9 mouse cellular contexts compared by ENCODE assay signal in the genomic region with DNA sequence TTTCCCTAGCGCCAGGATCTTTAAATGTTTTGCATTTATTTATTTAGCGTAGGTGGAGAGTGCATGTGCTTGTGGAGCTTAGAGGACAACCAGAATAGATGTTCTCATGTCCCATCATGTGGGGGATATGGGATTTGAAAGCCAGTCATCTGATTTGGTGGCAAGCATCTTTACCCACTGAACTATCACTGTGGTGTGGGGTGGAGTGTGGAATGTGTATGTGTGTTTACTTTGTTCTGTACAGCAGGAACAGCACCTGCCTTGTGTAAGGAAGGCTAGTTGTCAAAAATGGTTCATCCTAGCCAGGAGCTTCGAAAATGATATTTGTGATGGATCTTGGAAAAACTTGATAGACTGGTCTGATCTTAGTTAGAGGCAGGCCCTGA. TPM values are rescaled to one million over a fixed set of nuclear protein-coding genes. Genes with fewer than 3 reads are reported as not detected.
A peak's percentile ranks its signal among the peaks of the same experiment; 100 is the strongest.
DNase-seq lines count a peak whose midpoint lies in the region; ATAC-seq lines count a peak whose summit lies in the region.
"Had no signal": no experiment of that assay in that cellular context is flagged by ENCODE, and none has a peak within 500 bp of the region (broad histone marks: within the 10 kb centered on the region; RNA-seq: fewer than 3 reads in every experiment).

No protein-coding gene starts in this region.

- 0 out of 2 replicates have a peak, but pooled peaks cover 5% of the 10 kb centered on the region for H3K36me3 ChIP-seq in heart, embryonic 15.5 days
- peaks cover 5% of the 10 kb centered on the region; the same call in 1 of the 2 replicates for H3K36me3 ChIP-seq in hindbrain, embryonic 10.5 days
- peaks cover 15% of the 10 kb centered on the region for H3K36me3 ChIP-seq in megakaryocyte, embryonic 14.5 days (replicated peaks; ENCODE audit: low read length)

- H3K4me3 ChIP-seq in heart, embryonic 15.5 days, result peak overlapping the region; percentile 73
- peak overlapping the region; percentile 77 for H3K4me3 ChIP-seq in hindbrain, embryonic 10.5 days
- H3K4me3 ChIP-seq in megakaryocyte, embryonic 14.5 days (replicated peaks), result peak overlapping the region; percentile 94

- peak overlapping the region; percentile 69 for H3K4me2 ChIP-seq in heart, embryonic 15.5 days

- peak overlapping the region; percentile 37 for H3K9ac ChIP-seq in heart, embryonic 15.5 days

- peaks cover 14% of the 10 kb centered on the region for H3K4me1 ChIP-seq in heart, embryonic 15.5 days (replicated peaks)
- H3K4me1 ChIP-seq in hindbrain, embryonic 10.5 days (replicated peaks), result peaks cover 15% of the 10 kb centered on the region
- peaks cover 52% of the 10 kb centered on the region for H3K4me1 ChIP-seq in megakaryocyte, embryonic 14.5 days

- intact Hi-C loops in heart, postnatal 36 days (cut with DNase I), result loop anchor here (5.0 kb wide), 1 partner anchor 121 kb away; a partner anchor contains a TSS

- H3K27me3 ChIP-seq in heart, embryonic 15.5 days, result 0 out of 2 replicates have a peak, but pooled peaks cover 2% of the 10 kb centered on the region
- H3K27me3 ChIP-seq in hindbrain, embryonic 10.5 days (ENCODE audit: insufficient read depth, poor library complexity, severe bottlenecking), result no peaks in the 10 kb centered on the region
- H3K27me3 ChIP-seq in megakaryocyte, embryonic 14.5 days (replicated peaks), result peaks cover 6% of the 10 kb centered on the region

- H3K27ac ChIP-seq in heart, embryonic 15.5 days, result peak overlapping the region; percentile 96
- peak overlapping the region; percentile 95 for H3K27ac ChIP-seq in hindbrain, embryonic 10.5 days

- no peak for ATAC-seq in heart, embryonic 15.5 days (replicated peaks; ENCODE audit: insufficient number of reproducible peaks, insufficient read depth, low FRiP score, low read depth)

- DNase-seq in heart, postnatal 36 days, result no peak
- DNase-seq in Muller cell, postnatal 12 days (ENCODE audit: inconsistent ontology term), result peak; percentile 28
- no peak for DNase-seq in hindbrain, embryonic 10.5 days (ENCODE audit: low spot score)
- no peak for DNase-seq in B cell, adult 2 months
- DNase-seq in ovary, adult 18-20 months (ENCODE audit: low spot score), result no peak
- DNase-seq in adrenal gland, adult 8-10 months, result no peak

- WGBS in heart, embryonic 15.5 days, result 22% methylated on average over 3 of the region's 3 CpGs
- WGBS in hindbrain, embryonic 10.5 days, result 9% methylated on average over 3 of the region's 3 CpGs

- H3K9me3 ChIP-seq in heart, embryonic 15.5 days (replicated peaks), result no peaks in the 10 kb centered on the region
- H3K9me3 ChIP-seq in hindbrain, embryonic 10.5 days, result no peaks in the 10 kb centered on the region
- H3K9me3 ChIP-seq in megakaryocyte, embryonic 14.5 days, result no peaks in the 10 kb centered on the region

RNA-seq across cellular contexts. Expression of a gene that starts 0.5 kb away (rescaled TPM):
- 17.7 and 25.0 TPM in 2 replicates for polyA plus RNA-seq in heart, embryonic 15.5 days (2015; fragmentation: Nextera tagmentation; extraction: Ambion mirVana)
- total RNA-seq in heart, postnatal 36 days (2021), result 10 to 100 TPM; 22.2 to 23.6 TPM
- polyA plus RNA-seq in hindbrain, embryonic 10.5 days (2016; fragmentation: Nextera tagmentation; extraction: Ambion mirVana), result 47.2 and 48.2 TPM in 2 replicates
- polyA plus RNA-seq in megakaryocyte, embryonic 14.5 days (2012; ENCODE audit: insufficient read depth, low replicate concordance), result 2.1 and 17.7 TPM in 2 replicates
- 10 to 100 TPM; 60.6 to 88.8 (median 74.4) TPM for total RNA-seq in adrenal gland, adult 8-10 months (2022)

RNA-seq across cellular contexts. Expression of a gene that starts 24.4 kb away (rescaled TPM):
- polyA plus RNA-seq in heart, embryonic 15.5 days (2015; fragmentation: Nextera tagmentation; extraction: Ambion mirVana), result not detected in 2 replicates
- not detected for total RNA-seq in heart, postnatal 36 days (2021)
- not detected in 2 replicates for polyA plus RNA-seq in hindbrain, embryonic 10.5 days (2016; fragmentation: Nextera tagmentation; extraction: Ambion mirVana)
- polyA plus RNA-seq in megakaryocyte, embryonic 14.5 days (2012; ENCODE audit: insufficient read depth, low replicate concordance), result not detected in 2 replicates
- not detected for total RNA-seq in adrenal gland, adult 8-10 months (2022)
- polyA plus RNA-seq: Patski had no signal

RNA-seq across cellular contexts. Expression of a gene that starts 30.6 kb away (rescaled TPM):
- 0.06 and 0.13 TPM in 2 replicates for polyA plus RNA-seq in heart, embryonic 15.5 days (2015; fragmentation: Nextera tagmentation; extraction: Ambion mirVana)
- total RNA-seq in heart, postnatal 36 days (2021), result not detected
- 0.14 and 0.36 TPM in 2 replicates for polyA plus RNA-seq in hindbrain, embryonic 10.5 days (2016; fragmentation: Nextera tagmentation; extraction: Ambion mirVana)
- polyA plus RNA-seq in megakaryocyte, embryonic 14.5 days (2012; ENCODE audit: insufficient read depth, low replicate concordance), result not detected in 2 replicates
- under 1 TPM in 1 of 4 experiments, not detected in 3; 0.24 TPM for total RNA-seq in adrenal gland, adult 8-10 months (2022)

RNA-seq across cellular contexts. Expression of a gene that starts 33.0 kb away (rescaled TPM):
- 9.5 and 14.1 TPM in 2 replicates for polyA plus RNA-seq in heart, embryonic 15.5 days (2015; fragmentation: Nextera tagmentation; extraction: Ambion mirVana)
- under 1 TPM; 0.41 to 0.64 TPM for total RNA-seq in heart, postnatal 36 days (2021)
- polyA plus RNA-seq in hindbrain, embryonic 10.5 days (2016; fragmentation: Nextera tagmentation; extraction: Ambion mirVana), result 6.7 and 7.3 TPM in 2 replicates
- polyA plus RNA-seq in megakaryocyte, embryonic 14.5 days (2012; ENCODE audit: insufficient read depth, low replicate concordance), result 0.27 TPM in 1 of 2 replicates, not detected in the other
- under 1 TPM in 1 of 4 experiments, not detected in 3; 0.17 TPM for total RNA-seq in adrenal gland, adult 8-10 months (2022)

RNA-seq across cellular contexts. Expression of a gene that starts 53.5 kb away (rescaled TPM):
- polyA plus RNA-seq in heart, embryonic 15.5 days (2015; fragmentation: Nextera tagmentation; extraction: Ambion mirVana), result not detected in 2 replicates
- total RNA-seq in heart, postnatal 36 days (2021), result not detected
- polyA plus RNA-seq in hindbrain, embryonic 10.5 days (2016; fragmentation: Nextera tagmentation; extraction: Ambion mirVana), result not detected in 2 replicates
- polyA plus RNA-seq in megakaryocyte, embryonic 14.5 days (2012; ENCODE audit: insufficient read depth, low replicate concordance), result not detected in 2 replicates
- total RNA-seq in adrenal gland, adult 8-10 months (2022), result 1 to 10 TPM in 3 of 4 experiments, under 1 TPM in 1; 0.42 to 6.1 (median 3.3) TPM
- polyA plus RNA-seq: Patski had no signal
